Mouse (Mus musculus): ENCODE results near the gene Tm9sf1. TPM values are rescaled to one million over a fixed set of nuclear protein-coding genes. Genes with fewer than 3 reads are reported as not detected.
A peak's percentile ranks its signal among the peaks of the same experiment; 100 is the strongest.

Gene Tm9sf1
- total and polyA plus RNA-seq, 3 experiments = 36.1 to 65.3 (median 51.3) TPM

- peak overlapping the region; percentile 96 for H3K4me2 ChIP-seq (ENCODE audit: insufficient read depth, low read depth, poor library complexity, severe bottlenecking)
- peak overlapping the region; percentile 79 to 94 (median 91) for H3K4me3 ChIP-seq (replicated peaks in 1 of 3; ENCODE audit: low read depth in 2 of 3, low read length in 2 of 3, poor library complexity in 1 of 3)
- TF ChIP-seq HCFC1 (IDR thresholded peaks at IDR 0.05; ENCODE audit: low read depth, low read length) = no peak
- TF ChIP-seq TBP (conservative IDR thresholded peaks at IDR 0.05; ENCODE audit: low read depth, low read length) = no peak
- no peak; the same call in 1 of the 2 replicates for TF ChIP-seq CHD1 (IDR thresholded peaks at IDR 0.05; ENCODE audit: low read depth, low read length)
- TF ChIP-seq MXI1 (IDR thresholded peaks at IDR 0.05; ENCODE audit: low read depth, low read length) = no peak; the same call in 1 of the 2 replicates
- 0 out of 2 replicates have a peak, but pooled peaks have one; percentile 16 for TF ChIP-seq ZNF384 (IDR thresholded peaks at IDR 0.05; ENCODE audit: low read depth, low read length)
- TF ChIP-seq ZMIZ1 (IDR thresholded peaks at IDR 0.05; ENCODE audit: low read depth, low read length) = no peak
- no peak for TF ChIP-seq NRF1 (IDR thresholded peaks at IDR 0.05; ENCODE audit: low read depth, low read length)
- TF ChIP-seq POLR2AphosphoS2 (IDR thresholded peaks at IDR 0.05; ENCODE audit: low read depth, low read length) = no peak
- no peak for TF ChIP-seq BHLHE40 (IDR thresholded peaks at IDR 0.05; ENCODE audit: low read depth, low read length)
- TF ChIP-seq ELF1 (IDR thresholded peaks at IDR 0.05; ENCODE audit: low read depth, low read length) = 0 out of 2 replicates have a peak, but pooled peaks have one; percentile 32
- TF ChIP-seq SIN3A (IDR thresholded peaks at IDR 0.05; ENCODE audit: low read length) = peak; percentile 27; the same call in 1 of the 2 replicates
- no peak for TF ChIP-seq RCOR1 (conservative IDR thresholded peaks at IDR 0.05; ENCODE audit: low read depth, low read length)
- TF ChIP-seq JUND (conservative IDR thresholded peaks at IDR 0.05; ENCODE audit: low read depth, low read length) = no peak; the same call in 1 of the 2 replicates
- TF ChIP-seq ETS1 (conservative IDR thresholded peaks at IDR 0.05; ENCODE audit: low read depth, low read length) = peak; percentile 54; the same call in 1 of the 2 replicates
- TF ChIP-seq ZC3H11A (IDR thresholded peaks at IDR 0.05; ENCODE audit: low read depth, low read length) = no peak
- TF ChIP-seq PAX5 (IDR thresholded peaks at IDR 0.05; ENCODE audit: low read length) = no peak
- TF ChIP-seq JUN (IDR thresholded peaks at IDR 0.05; ENCODE audit: insufficient read depth, low read depth, low read length) = no peak
- TF ChIP-seq USF1 (IDR thresholded peaks at IDR 0.05; ENCODE audit: low read depth, low read length) = no peak
- TF ChIP-seq IRF4 (IDR thresholded peaks at IDR 0.05; ENCODE audit: low read depth, low read length) = 0 out of 2 replicates have a peak, but pooled peaks have one; percentile 10
- TF ChIP-seq SMC3 (IDR thresholded peaks at IDR 0.05; ENCODE audit: low read depth, low read length) = no peak
- peak; percentile 39; the same call in 1 of the 2 replicates for TF ChIP-seq MAFK (IDR thresholded peaks at IDR 0.05; ENCODE audit: insufficient replicate concordance, low read length)
- TF ChIP-seq E2F4 (IDR thresholded peaks at IDR 0.05; ENCODE audit: insufficient replicate concordance, low read depth, low read length) = 0 out of 2 replicates have a peak, but pooled peaks have one; percentile 33
- TF ChIP-seq MEF2A (IDR thresholded peaks at IDR 0.05; ENCODE audit: borderline replicate concordance, low read depth, low read length) = peak; percentile 67
- TF ChIP-seq USF2 (conservative IDR thresholded peaks at IDR 0.05; ENCODE audit: low read depth, low read length) = no peak
- TF ChIP-seq RAD21 (IDR thresholded peaks at IDR 0.05; ENCODE audit: low read depth, low read length) = no peak
- TF ChIP-seq MYC (IDR thresholded peaks at IDR 0.05; ENCODE audit: low read depth, low read length) = no peak
- no peak; the same call in 1 of the 2 replicates for TF ChIP-seq TCF12 (IDR thresholded peaks at IDR 0.05; ENCODE audit: low read depth, low read length)
- TF ChIP-seq MAZ (IDR thresholded peaks at IDR 0.05; ENCODE audit: low read depth, low read length) = no peak
- TF ChIP-seq CTCF (conservative IDR thresholded peaks at IDR 0.05 in 1 of 2, IDR thresholded peaks at IDR 0.05 in 1 of 2; ENCODE audit: low read depth in 2 of 2, low read length in 2 of 2) = no peak
- TF ChIP-seq GABPA (IDR thresholded peaks at IDR 0.05; ENCODE audit: insufficient replicate concordance, low read depth, low read length) = no peak
- TF ChIP-seq CHD2 (IDR thresholded peaks at IDR 0.05; ENCODE audit: low read length) = no peak
- no peak for TF ChIP-seq KAT2A (IDR thresholded peaks at IDR 0.05; ENCODE audit: insufficient replicate concordance, low read length)
- TF ChIP-seq POLR2A (IDR thresholded peaks at IDR 0.05; ENCODE audit: low read depth, low read length) = no peak
- no peak for TF ChIP-seq NELFE (IDR thresholded peaks at IDR 0.05; ENCODE audit: low read depth, low read length)
- peak; percentile 49 for TF ChIP-seq EP300 (IDR thresholded peaks at IDR 0.05; ENCODE audit: low read length)
- TF ChIP-seq MAX (IDR thresholded peaks at IDR 0.05; ENCODE audit: low read length) = no peak
- no peak for TF ChIP-seq ZKSCAN1 (IDR thresholded peaks at IDR 0.05; ENCODE audit: borderline replicate concordance, low read depth, low read length)
- TF ChIP-seq UBTF (IDR thresholded peaks at IDR 0.05; ENCODE audit: low read depth, low read length) = no peak
- peak overlapping the region; percentile 97 for H3K27ac ChIP-seq (ENCODE audit: insufficient read depth, low read depth)
- H3K79me2 ChIP-seq (replicated peaks; ENCODE audit: control insufficient read depth, extremely low read depth, insufficient read depth, poor library complexity, severe bottlenecking) = peaks cover 35% of the 10 kb centered on the region
- H3K4me1 ChIP-seq (ENCODE audit: control insufficient read depth in 1 of 2, insufficient read depth in 2 of 2) = peaks cover 4 to 58% of the 10 kb centered on the region in 2 experiments
- no peaks in the 10 kb centered on the region for H3K27me3 ChIP-seq (replicated peaks)
- no peaks in the 10 kb centered on the region for H3K9me3 ChIP-seq (replicated peaks; ENCODE audit: low read length)
- H3K9ac ChIP-seq (ENCODE audit: insufficient read depth, low read depth) = peak overlapping the region; percentile 89
- peak; percentile 89 for DNase-seq (ENCODE audit: extremely low read depth)
- in situ Hi-C loops (cut with MboI; ENCODE audit: low pct_ligation_motif_present, low pct_unique_long_range_greater_than_20kb, low sequenced_read_pairs) = no loop called here
- peaks cover 27 to 49% of the 10 kb centered on the region in 2 experiments for H3K36me3 ChIP-seq (replicated peaks in 1 of 2; ENCODE audit: control insufficient read depth in 1 of 2, insufficient read depth in 1 of 2, low read length in 1 of 2)
- dilution Hi-C loops (cut with MboI; ENCODE audit: extremely low pct_ligation_motif_present, extremely low pct_unique_long_range_greater_than_20kb, low sequenced_read_pairs) = no loop called here
Measured at GRCm38 (mm10) chr14:55589771-55590448, 53.7 kb downstream of the Tm9sf1 start.

Measured in CH12.LX (cell line).